8 mouse cellular contexts compared by ENCODE assay signal in the genomic region with DNA sequence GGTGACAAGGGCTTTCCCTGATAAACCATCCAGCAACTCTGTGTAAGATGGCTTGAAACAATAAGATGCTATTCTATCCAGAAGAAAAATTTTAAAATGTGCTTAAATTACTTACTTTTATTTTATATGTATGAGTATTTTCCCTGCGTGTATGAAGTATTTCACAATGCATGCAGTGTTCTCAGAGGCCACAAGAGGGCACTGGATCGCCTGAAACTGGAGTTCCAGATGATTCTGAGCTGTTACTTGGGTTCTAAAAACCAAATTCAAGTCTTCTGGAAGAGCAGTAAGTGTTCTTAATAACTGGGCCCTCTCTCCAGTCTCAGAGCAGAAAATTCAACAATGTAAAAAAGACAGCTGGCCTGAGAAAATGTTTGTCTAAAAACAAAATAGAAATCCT. TPM values are rescaled to one million over a fixed set of nuclear protein-coding genes. Genes with fewer than 3 reads are reported as not detected.
DNase-seq lines count a peak whose midpoint lies in the region; TF ChIP-seq lines count a peak whose summit lies in the region.

No protein-coding gene starts in this region.

- no peak for TF ChIP-seq POLR2A in bone marrow, adult 2 months (IDR thresholded peaks at IDR 0.05; ENCODE audit: borderline replicate concordance, control insufficient read depth, low read depth, low read length)

- no peaks in the 10 kb centered on the region for H3K9me3 ChIP-seq in heart, embryonic 10.5 days

- H3K4me1 ChIP-seq in heart, embryonic 10.5 days: no peaks in the 10 kb centered on the region
- H3K4me1 ChIP-seq in bone marrow, adult 2 months (ENCODE audit: control insufficient read depth, insufficient read depth, low read length): no peaks in the 10 kb centered on the region

- peak; percentile 29; the same call in 1 of the 2 replicates for TF ChIP-seq CTCF in bone marrow, adult 2 months (IDR thresholded peaks at IDR 0.05; ENCODE audit: control insufficient read depth, insufficient read depth, low read length)

- H3K27me3 ChIP-seq in heart, embryonic 10.5 days (ENCODE audit: insufficient read depth, poor library complexity, severe bottlenecking): no peaks in the 10 kb centered on the region
- H3K27me3 ChIP-seq in splenic B cell, adult 2 months (ENCODE audit: control insufficient read depth, insufficient read depth, low read length, poor library complexity, severe bottlenecking): no peaks in the 10 kb centered on the region

- no peaks in the 10 kb centered on the region for H3K36me3 ChIP-seq in heart, embryonic 10.5 days
- H3K36me3 ChIP-seq in splenic B cell, adult 2 months (ENCODE audit: control insufficient read depth, insufficient read depth, low read length, poor library complexity, severe bottlenecking): no peaks in the 10 kb centered on the region

- H3K27ac ChIP-seq in heart, embryonic 10.5 days: no peak overlapping the region
- H3K27ac ChIP-seq in bone marrow, adult 2 months (ENCODE audit: control insufficient read depth, insufficient read depth, low read depth, low read length, poor library complexity): no peak overlapping the region

- DNase-seq in heart, adult 8-10 months (ENCODE audit: low spot score): peak; percentile 72
- no peak for DNase-seq in heart, embryonic 10.5 days (ENCODE audit: low spot score)
- DNase-seq in CD4-positive, CD25-positive, alpha-beta regulatory T cell, adult 2 months (ENCODE audit: low read depth, low spot score): peak; percentile 78
- peak; percentile 24 for DNase-seq in fibroblast of lung, adult 2 months (ENCODE audit: low read depth)
- DNase-seq in layer of hippocampus, adult 8-10 months (ENCODE audit: low spot score in 2 of 2): peak; percentile 13 to 65
- peak; percentile 28 to 73 for DNase-seq in lung, postnatal 4 days
- DNase-seq in splenic B cell, adult 2 months (ENCODE audit: low read depth, low spot score): peak; percentile 74

- WGBS in heart, embryonic 10.5 days: 9% methylated on average over 2 of the region's 2 CpGs
- 4% methylated on average over 2 of the region's 2 CpGs for WGBS in bone marrow, adult 2 months

- no peak overlapping the region for H3K4me3 ChIP-seq in heart, embryonic 10.5 days
- H3K4me3 ChIP-seq in bone marrow, adult 2 months (replicated peaks; ENCODE audit: control insufficient read depth, low read depth, low read length): no peak overlapping the region

RNA-seq across cellular contexts. Expression of gene Mterf2, which starts 26.4 kb away (rescaled TPM):
- 10 to 100 TPM; 18.0 to 27.6 (median 25.1) TPM for total RNA-seq in heart, adult 8-10 months (2022)
- 15.0 and 17.0 TPM in 2 replicates for polyA plus RNA-seq in heart, embryonic 10.5 days (2016; fragmentation: Nextera tagmentation; extraction: Ambion mirVana)
- 1.7 and 3.9 TPM in 2 replicates for polyA plus RNA-seq in bone marrow, adult 2 months (2011; ENCODE audit: insufficient read depth, insufficient read length, low replicate concordance, missing spikeins)
- total RNA-seq in layer of hippocampus, adult 8-10 months (2022): 10 to 100 TPM; 16.3 to 20.9 (median 18.4) TPM

RNA-seq across cellular contexts. Expression of gene Cry1, which starts 30.7 kb away (rescaled TPM):
- 10 to 100 TPM in 1 of 4 experiments, 1 to 10 TPM in 3; 6.3 to 11.4 (median 8.5) TPM for total RNA-seq in heart, adult 8-10 months (2022)
- polyA plus RNA-seq in heart, embryonic 10.5 days (2016; fragmentation: Nextera tagmentation; extraction: Ambion mirVana): 18.6 and 21.1 TPM in 2 replicates
- polyA plus RNA-seq in bone marrow, adult 2 months (2011; ENCODE audit: insufficient read depth, insufficient read length, low replicate concordance, missing spikeins): 7.5 and 8.3 TPM in 2 replicates
- 10 to 100 TPM; 13.9 to 14.9 (median 14.4) TPM for total RNA-seq in layer of hippocampus, adult 8-10 months (2022)

RNA-seq across cellular contexts. Expression of gene Tmem263, which starts 51.8 kb away (rescaled TPM):
- total RNA-seq in heart, adult 8-10 months (2022): 10 to 100 TPM; 14.3 to 14.7 (median 14.6) TPM
- 52.5 and 59.8 TPM in 2 replicates for polyA plus RNA-seq in heart, embryonic 10.5 days (2016; fragmentation: Nextera tagmentation; extraction: Ambion mirVana)
- 6.2 and 10.1 TPM in 2 replicates for polyA plus RNA-seq in bone marrow, adult 2 months (2011; ENCODE audit: insufficient read depth, insufficient read length, low replicate concordance, missing spikeins)
- 10 to 100 TPM; 27.3 to 33.8 (median 30.6) TPM for total RNA-seq in layer of hippocampus, adult 8-10 months (2022)

RNA-seq across cellular contexts. Expression of gene Fhl4, which starts 51.9 kb away (rescaled TPM):
- total RNA-seq in heart, adult 8-10 months (2022): under 1 TPM; 0.17 to 0.46 (median 0.36) TPM
- 1.1 and 1.4 TPM in 2 replicates for polyA plus RNA-seq in heart, embryonic 10.5 days (2016; fragmentation: Nextera tagmentation; extraction: Ambion mirVana)
- polyA plus RNA-seq in bone marrow, adult 2 months (2011; ENCODE audit: insufficient read depth, insufficient read length, low replicate concordance, missing spikeins): 0.45 TPM in 1 of 2 replicates, not detected in the other
- 1 to 10 TPM in 1 of 4 experiments, under 1 TPM in 3; 0.56 to 1.4 (median 0.68) TPM for total RNA-seq in layer of hippocampus, adult 8-10 months (2022)
